Mouse (Mus musculus): Measurements from ENCODE around the gene Antxr1. TPM values are rescaled to one million over a fixed set of nuclear protein-coding genes. Genes with fewer than 3 reads are reported as not detected.

Gene Antxr1
- polyA plus RNA-seq, 2 experiments = 0.27 to 0.75 TPM

- H3K27ac ChIP-seq = no peak overlapping the region
- no peak for TF ChIP-seq EP300 (IDR thresholded peaks at IDR 0.05; ENCODE audit: low read depth)
- peak; percentile 44 for TF ChIP-seq CTCF (IDR thresholded peaks at IDR 0.05; ENCODE audit: low read depth)
- no peaks in the 10 kb centered on the region for H3K36me3 ChIP-seq (replicated peaks; ENCODE audit: control insufficient read depth, insufficient read depth, low read depth)
- no peaks in the 10 kb centered on the region for H3K27me3 ChIP-seq (ENCODE audit: control insufficient read depth, insufficient read depth, low read length)
- no peak overlapping the region for H3K9ac ChIP-seq (replicated peaks)
- no peak for ATAC-seq (ENCODE audit: insufficient read depth)
- no peak overlapping the region for H3K4me3 ChIP-seq (ENCODE audit: insufficient read depth in 1 of 2, low read depth in 2 of 2, low read length in 2 of 2)
- H3K9me3 ChIP-seq (ENCODE audit: control insufficient read depth, low read length) = no peaks in the 10 kb centered on the region
- H3K4me2 ChIP-seq (ENCODE audit: low read depth) = no peak overlapping the region
- H3K4me1 ChIP-seq (replicated peaks; ENCODE audit: control insufficient read depth in 2 of 2, insufficient read depth in 2 of 2, low read length in 1 of 2) = peaks cover 0 to 8% of the 10 kb centered on the region in 2 experiments; a peak in 1 of 4 replicates
- no peak for DNase-seq (ENCODE audit: low read depth in 3 of 3, low spot score in 3 of 3)
- 37% methylated on average over 1 of the region's 1 CpGs for WGBS (ENCODE audit: insufficient replicate concordance)
These were observed 204.5 kb downstream of the Antxr1 start for GRCm38 (mm10) chr6:87131078-87131477.

GRCm38 (mm10) chr6:87130628-87131027, 205.0 kb downstream of the Antxr1 start:
- DNase-seq (ENCODE audit: low read depth in 3 of 3, low spot score in 3 of 3) (no peak), ATAC-seq (ENCODE audit: insufficient read depth) (no peak)
- H3K27ac ChIP-seq = no peak overlapping the region
- H3K4me1 ChIP-seq (replicated peaks; ENCODE audit: control insufficient read depth in 2 of 2, insufficient read depth in 2 of 2, low read length in 1 of 2) = peaks cover 0 to 8% of the 10 kb centered on the region in 2 experiments; a peak in 1 of 4 replicates
- no peak for TF ChIP-seq EP300 (IDR thresholded peaks at IDR 0.05; ENCODE audit: low read depth)
- TF ChIP-seq CTCF (IDR thresholded peaks at IDR 0.05; ENCODE audit: low read depth) = no peak
- no peaks in the 10 kb centered on the region for H3K27me3 ChIP-seq (ENCODE audit: control insufficient read depth, insufficient read depth, low read length)
- no peaks in the 10 kb centered on the region for H3K36me3 ChIP-seq (replicated peaks; ENCODE audit: control insufficient read depth, insufficient read depth, low read depth)
- H3K4me2 ChIP-seq (ENCODE audit: low read depth) = no peak overlapping the region
- H3K9me3 ChIP-seq (ENCODE audit: control insufficient read depth, low read length) = no peaks in the 10 kb centered on the region
- H3K4me3 ChIP-seq (ENCODE audit: insufficient read depth in 1 of 2, low read depth in 2 of 2, low read length in 2 of 2) = no peak overlapping the region
- no peak overlapping the region for H3K9ac ChIP-seq (replicated peaks)
- 67% methylated on average over 7 of the region's 7 CpGs for WGBS (ENCODE audit: insufficient replicate concordance)

GRCm38 (mm10) chr6:87129861-87130260, 205.8 kb downstream of the Antxr1 start:
- Histone ChIP-seq H3K4me3 (ENCODE audit: insufficient read depth in 1 of 2, low read depth in 2 of 2, low read length in 2 of 2) (no peak overlapping the region), H3K4me2 (ENCODE audit: low read depth) (no peak overlapping the region), H3K36me3 (replicated peaks; ENCODE audit: control insufficient read depth, insufficient read depth, low read depth) (no peaks in the 10 kb centered on the region), H3K27ac (no peak overlapping the region), H3K27me3 (ENCODE audit: control insufficient read depth, insufficient read depth, low read length) (no peaks in the 10 kb centered on the region), H3K9me3 (ENCODE audit: control insufficient read depth, low read length) (no peaks in the 10 kb centered on the region), H3K9ac (replicated peaks) (no peak overlapping the region), H3K4me1 (replicated peaks; ENCODE audit: control insufficient read depth in 2 of 2, insufficient read depth in 2 of 2, low read length in 1 of 2) (peaks cover 0 to 8% of the 10 kb centered on the region in 2 experiments; a peak in 1 of 4 replicates)
- ATAC-seq (ENCODE audit: insufficient read depth) (no peak), DNase-seq (ENCODE audit: low read depth in 3 of 3, low spot score in 3 of 3) (no peak)
- WGBS (ENCODE audit: insufficient replicate concordance) = 73% methylated on average over 8 of the region's 8 CpGs
- TF ChIP-seq CTCF (IDR thresholded peaks at IDR 0.05; ENCODE audit: low read depth) = no peak
- TF ChIP-seq EP300 (IDR thresholded peaks at IDR 0.05; ENCODE audit: low read depth) = no peak

- TF ChIP-seq CTCF (IDR thresholded peaks at IDR 0.05; ENCODE audit: low read depth) (no peak), EP300 (IDR thresholded peaks at IDR 0.05; ENCODE audit: low read depth) (no peak)
- Histone ChIP-seq H3K9me3 (ENCODE audit: control insufficient read depth, low read length) (no peaks in the 10 kb centered on the region), H3K9ac (replicated peaks) (no peak overlapping the region), H3K27ac (no peak overlapping the region), H3K27me3 (ENCODE audit: control insufficient read depth, insufficient read depth, low read length) (no peaks in the 10 kb centered on the region), H3K36me3 (replicated peaks; ENCODE audit: control insufficient read depth, insufficient read depth, low read depth) (no peaks in the 10 kb centered on the region), H3K4me1 (replicated peaks; ENCODE audit: control insufficient read depth in 2 of 2, insufficient read depth in 2 of 2, low read length in 1 of 2) (peaks cover 0 to 8% of the 10 kb centered on the region in 2 experiments; a peak in 2 of 4 replicates), H3K4me3 (ENCODE audit: insufficient read depth in 1 of 2, low read depth in 2 of 2, low read length in 2 of 2) (no peak overlapping the region), H3K4me2 (ENCODE audit: low read depth) (no peak overlapping the region)
- no peak for ATAC-seq (ENCODE audit: insufficient read depth)
- DNase-seq (ENCODE audit: low read depth in 3 of 3, low spot score in 3 of 3) = no peak
- 55% methylated on average over 8 of the region's 8 CpGs for WGBS (ENCODE audit: insufficient replicate concordance)
These were observed 208.4 kb downstream of the Antxr1 start for GRCm38 (mm10) chr6:87127049-87127753.

- H3K4me1 ChIP-seq (replicated peaks; ENCODE audit: control insufficient read depth in 2 of 2, insufficient read depth in 2 of 2, low read length in 1 of 2) = peaks cover 0 to 8% of the 10 kb centered on the region in 2 experiments; a peak in 2 of 4 replicates
- WGBS (ENCODE audit: insufficient replicate concordance) = 61% methylated on average over 4 of the region's 4 CpGs
- no peaks in the 10 kb centered on the region for H3K9me3 ChIP-seq (ENCODE audit: control insufficient read depth, low read length)
- ATAC-seq (ENCODE audit: insufficient read depth) (no peak), DNase-seq (ENCODE audit: low read depth in 3 of 3, low spot score in 3 of 3) (no peak)
- H3K9ac ChIP-seq (replicated peaks) = no peak overlapping the region
- no peak overlapping the region for H3K27ac ChIP-seq
- no peak overlapping the region for H3K4me3 ChIP-seq (ENCODE audit: insufficient read depth in 1 of 2, low read depth in 2 of 2, low read length in 2 of 2)
- no peaks in the 10 kb centered on the region for H3K36me3 ChIP-seq (replicated peaks; ENCODE audit: control insufficient read depth, insufficient read depth, low read depth)
- no peak for TF ChIP-seq EP300 (IDR thresholded peaks at IDR 0.05; ENCODE audit: low read depth)
- no peak for TF ChIP-seq CTCF (IDR thresholded peaks at IDR 0.05; ENCODE audit: low read depth)
- no peak overlapping the region for H3K4me2 ChIP-seq (ENCODE audit: low read depth)
- H3K27me3 ChIP-seq (ENCODE audit: control insufficient read depth, insufficient read depth, low read length) = no peaks in the 10 kb centered on the region
These were observed 211.6 kb downstream of the Antxr1 start for GRCm38 (mm10) chr6:87123973-87124372.

Measured in liver, embryonic 14.5 days (tissue).